Mouse (Mus musculus) right cerebral cortex, postnatal 36 days (tissue): Measurements from ENCODE around the gene Rnf126.
A peak's percentile ranks its signal among the peaks of the same experiment; 100 is the strongest.
"Not testable (repeated sequence)": the region's sequence is repeated elsewhere in the genome, so short reads cannot be mapped to it uniquely, and the experiment has no call there.

ENCODE experiments used
- DNase-seq, 2 experiments: peaks; one replicate each; pipeline ENCODE4 v3.0.0; 2022; ENCODE audit warnings: low spot score in 2 of 2, mixed read lengths in 1 of 2

Rnf126 gene

GRCm38 (mm10) chr10:79766001-79766507, 698 bp downstream of the Rnf126 start:
- DNase-seq: no peak

- DNase-seq: no peak
These were observed 1.5 kb downstream of the Rnf126 start for GRCm38 (mm10) chr10:79765228-79765745.

GRCm38 (mm10) chr10:79764234-79764633, 2.5 kb downstream of the Rnf126 start:
- no peak for DNase-seq

GRCm38 (mm10) chr10:79762875-79763274, 3.9 kb downstream of the Rnf126 start:
- no peak for DNase-seq

- DNase-seq: no peak
These were observed 6.1 kb downstream of the Rnf126 start for GRCm38 (mm10) chr10:79760603-79761143.

GRCm38 (mm10) chr10:79759675-79760074, 7.1 kb downstream of the Rnf126 start:
- DNase-seq: not testable (repeated sequence)

- no peak for DNase-seq
These were observed 10.1 kb downstream of the Rnf126 start for GRCm38 (mm10) chr10:79756660-79757059.

GRCm38 (mm10) chr10:79755854-79756253, 10.9 kb downstream of the Rnf126 start:
- no peak for DNase-seq

GRCm38 (mm10) chr10:79754856-79755516, 11.8 kb downstream of the Rnf126 start, which contains the start of gene Fgf22:
Gene Fgf22, plus strand, starts transcription at chr10:79755076.
- DNase-seq: peak; percentile 70 to 81

- no peak for DNase-seq
These were observed 18.3 kb downstream of the Rnf126 start for GRCm38 (mm10) chr10:79748496-79748895.

GRCm38 (mm10) chr10:79746774-79747151, 20.0 kb downstream of the Rnf126 start:
- no peak for DNase-seq

GRCm38 (mm10) chr10:79745898-79746773, 20.6 kb downstream of the Rnf126 start, which contains the start of gene Polrmt:
Gene Polrmt, minus strand, starts transcription at chr10:79746581.
- DNase-seq: peak; percentile 96 to 97

GRCm38 (mm10) chr10:79745411-79745810, 21.3 kb downstream of the Rnf126 start:
- no peak for DNase-seq

- no peak for DNase-seq
These were observed 22.9 kb downstream of the Rnf126 start for GRCm38 (mm10) chr10:79743650-79744365.

GRCm38 (mm10) chr10:79743161-79743560, 23.6 kb downstream of the Rnf126 start:
- DNase-seq: no peak

GRCm38 (mm10) chr10:79740863-79741262, 25.9 kb downstream of the Rnf126 start:
- no peak for DNase-seq

- no peak for DNase-seq
These were observed 27.5 kb downstream of the Rnf126 start for GRCm38 (mm10) chr10:79739234-79739633.

GRCm38 (mm10) chr10:79738259-79738658, 28.5 kb downstream of the Rnf126 start:
- no peak for DNase-seq

- DNase-seq: no peak
These were observed 30.0 kb downstream of the Rnf126 start for GRCm38 (mm10) chr10:79736706-79737105.

GRCm38 (mm10) chr10:79735361-79735760, 31.4 kb downstream of the Rnf126 start:
- no peak for DNase-seq

GRCm38 (mm10) chr10:79733847-79734246, 32.9 kb downstream of the Rnf126 start:
- DNase-seq: no peak
